Mouse (Mus musculus) stomach, embryonic 16.5 days (tissue): ENCODE results near the gene Lztfl1. TPM values are rescaled to one million over a fixed set of nuclear protein-coding genes. Genes with fewer than 3 reads are reported as not detected.

Experiments used
- ATAC-seq: fragments of 200-750 bp; cut with Nextera tagmentation; 2 replicates; pipeline ENCODE4 v1.8.0; 2017; ENCODE audit warnings: moderate number of reproducible peaks, moderate TSS enrichment; ENCODE audit not compliant: insufficient read depth, low FRiP score
- H3K27ac ChIP-seq: fragments of 300-500 bp; sonication (generic); 2 replicates; pipeline ENCODE4 v1.5.1; 2014; ENCODE audit warnings: low read length
- H3K27me3 ChIP-seq: fragments of 300-500 bp; sonication (generic); 2 replicates; pipeline ENCODE4 v1.6.1; 2014; ENCODE audit warnings: low read length, control low read depth, mixed read lengths; ENCODE audit not compliant: control insufficient read depth, insufficient read depth
- H3K36me3 ChIP-seq: fragments of 300-500 bp; sonication (generic); 2 replicates; pipeline ENCODE4 v1.6.1; 2014; ENCODE audit warnings: low read length; ENCODE audit not compliant: control insufficient read depth, insufficient read depth
- H3K4me1 ChIP-seq: fragments of 300-500 bp; sonication (generic); 2 replicates; pipeline ENCODE4 v1.6.1; 2014; ENCODE audit warnings: low read length, control low read depth, mixed read lengths; ENCODE audit not compliant: control insufficient read depth, insufficient read depth
- H3K4me2 ChIP-seq: fragments of 300-500 bp; sonication (generic); 2 replicates; pipeline ENCODE4 v1.6.1; 2014; ENCODE audit warnings: low read depth, low read length, mixed read lengths
- H3K4me3 ChIP-seq: fragments of 300-500 bp; sonication (generic); replicated peaks from 2 replicates; pipeline ENCODE4 v1.5.1; 2014; ENCODE audit warnings: mild to moderate bottlenecking, low read length
- H3K9ac ChIP-seq: fragments of 300-500 bp; sonication (generic); 2 replicates; pipeline ENCODE4 v1.6.1; 2014; ENCODE audit warnings: low read length
- H3K9me3 ChIP-seq: fragments of 300-500 bp; sonication (generic); replicated peaks from 2 replicates; pipeline ENCODE4 v1.6.1; 2016; ENCODE audit warnings: low read length, control low read depth; ENCODE audit not compliant: control insufficient read depth
- WGBS: fragments of 180-500 bp; shearing (Covaris S2); extraction: QIAGEN DNeasy Blood & Tissue Kit; methylation state at CpG from one replicate; pipeline ENCODE4 v1.1.7; 2014; 5-methylcytosine and 5-hydroxymethylcytosine counted together
- polyA plus RNA-seq: library from polyadenylated mRNA; unstranded; fragments of >200 nt; fragmentation: Nextera tagmentation; extraction: Ambion mirVana; gene quantifications from 2 replicates; pipeline ENCODE4 v1.2.1, GENCODE M21; 2015

Gene Lztfl1
- polyA plus RNA-seq = 46.4 and 47.8 TPM in 2 replicates

- Histone ChIP-seq H3K27ac (peak within 1 kb of the TSS; percentile 73), H3K9ac (peak within 1 kb of the TSS; percentile 89), H3K4me2 (peak within 1 kb of the TSS; percentile 63), H3K4me3 (peak within 1 kb of the TSS; percentile 98), H3K9me3 (no peaks in the 10 kb centered on the region), H3K36me3 (no peaks in the 10 kb centered on the region), H3K27me3 (no peaks in the 10 kb centered on the region), H3K4me1 (peaks cover 6% of the 10 kb centered on the region)
- ATAC-seq = peak; percentile 100
- under 1% methylated on average over 55 of the region's 55 CpGs for WGBS
These were observed at the start of gene Lztfl1 for GRCm38 (mm10) chr9:123717186-123718008. Gene Lztfl1 (minus strand): TSS chr9:123717697.

- 74% methylated on average over 3 of the region's 3 CpGs for WGBS
- no peaks in the 10 kb centered on the region for H3K27me3 ChIP-seq
- no peak for ATAC-seq
- H3K9me3 ChIP-seq = no peaks in the 10 kb centered on the region
- H3K4me2 ChIP-seq = no peak overlapping the region
- no peak overlapping the region for H3K27ac ChIP-seq
- H3K9ac ChIP-seq = no peak overlapping the region
- H3K36me3 ChIP-seq = no peaks in the 10 kb centered on the region
- H3K4me3 ChIP-seq = no peak overlapping the region
- H3K4me1 ChIP-seq = no peaks in the 10 kb centered on the region
These were observed 49.5 kb upstream of the Lztfl1 start for GRCm38 (mm10) chr9:123766996-123767395.

- Histone ChIP-seq H3K9me3 (no peaks in the 10 kb centered on the region), H3K27me3 (no peaks in the 10 kb centered on the region), H3K9ac (no peak overlapping the region), H3K4me1 (no peaks in the 10 kb centered on the region), H3K4me2 (no peak overlapping the region), H3K36me3 (no peaks in the 10 kb centered on the region), H3K4me3 (no peak overlapping the region), H3K27ac (no peak overlapping the region)
- WGBS = 80% methylated on average over 3 of the region's 3 CpGs
- ATAC-seq = no peak
These were observed 46.3 kb upstream of the Lztfl1 start for GRCm38 (mm10) chr9:123763771-123764170.

- H3K27ac ChIP-seq = no peak overlapping the region
- H3K9ac ChIP-seq = no peak overlapping the region
- no peaks in the 10 kb centered on the region for H3K9me3 ChIP-seq
- H3K36me3 ChIP-seq = no peaks in the 10 kb centered on the region
- WGBS = 68% methylated on average over 4 of the region's 4 CpGs
- no peaks in the 10 kb centered on the region for H3K4me1 ChIP-seq
- ATAC-seq = no peak
- H3K4me3 ChIP-seq = no peak overlapping the region
- H3K27me3 ChIP-seq = no peaks in the 10 kb centered on the region
- no peak overlapping the region for H3K4me2 ChIP-seq
These were observed 45.4 kb upstream of the Lztfl1 start for GRCm38 (mm10) chr9:123762886-123763285.

- no peaks in the 10 kb centered on the region for H3K4me1 ChIP-seq
- H3K36me3 ChIP-seq = no peaks in the 10 kb centered on the region
- no peak overlapping the region for H3K4me3 ChIP-seq
- no peaks in the 10 kb centered on the region for H3K27me3 ChIP-seq
- no peak overlapping the region for H3K27ac ChIP-seq
- H3K9ac ChIP-seq = no peak overlapping the region
- H3K9me3 ChIP-seq = no peaks in the 10 kb centered on the region
- 80% methylated on average over 3 of the region's 3 CpGs for WGBS
- no peak for ATAC-seq
- no peak overlapping the region for H3K4me2 ChIP-seq
These were observed 43.3 kb upstream of the Lztfl1 start for GRCm38 (mm10) chr9:123760806-123761205.

DNA sequence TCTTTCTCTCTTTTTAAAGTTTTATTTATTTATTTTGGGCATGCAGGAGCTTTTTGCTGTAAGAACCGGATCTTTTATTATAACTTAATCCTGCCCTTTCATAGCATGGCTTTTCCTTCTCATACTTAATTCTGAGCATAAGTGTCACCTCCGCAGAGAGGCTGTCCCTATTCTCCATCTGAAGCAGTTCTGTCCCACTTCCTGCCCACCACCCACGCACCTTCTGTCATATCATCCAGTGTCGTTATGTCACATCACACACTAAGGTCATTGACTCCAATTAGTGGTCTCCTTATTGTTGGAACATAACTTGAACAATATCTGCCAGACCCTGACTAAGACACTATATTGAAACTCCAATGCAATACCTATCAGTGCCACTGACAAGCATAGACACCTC lies 41.1 kb upstream of the Lztfl1 start:
- Histone ChIP-seq H3K9me3 (no peaks in the 10 kb centered on the region), H3K9ac (no peak overlapping the region), H3K27ac (no peak overlapping the region), H3K4me2 (no peak overlapping the region), H3K4me3 (no peak overlapping the region), H3K36me3 (no peaks in the 10 kb centered on the region), H3K4me1 (no peaks in the 10 kb centered on the region), H3K27me3 (no peaks in the 10 kb centered on the region)
- no peak for ATAC-seq
- 70% methylated on average over 4 of the region's 4 CpGs for WGBS

- Histone ChIP-seq H3K4me3 (no peak overlapping the region), H3K27me3 (no peaks in the 10 kb centered on the region), H3K4me1 (no peaks in the 10 kb centered on the region), H3K27ac (no peak overlapping the region), H3K9ac (no peak overlapping the region), H3K9me3 (no peaks in the 10 kb centered on the region), H3K4me2 (no peak overlapping the region), H3K36me3 (no peaks in the 10 kb centered on the region)
- no peak for ATAC-seq
- WGBS = 84% methylated on average over 1 of the region's 1 CpGs
These were observed 40.7 kb upstream of the Lztfl1 start for GRCm38 (mm10) chr9:123758156-123758555.

DNA sequence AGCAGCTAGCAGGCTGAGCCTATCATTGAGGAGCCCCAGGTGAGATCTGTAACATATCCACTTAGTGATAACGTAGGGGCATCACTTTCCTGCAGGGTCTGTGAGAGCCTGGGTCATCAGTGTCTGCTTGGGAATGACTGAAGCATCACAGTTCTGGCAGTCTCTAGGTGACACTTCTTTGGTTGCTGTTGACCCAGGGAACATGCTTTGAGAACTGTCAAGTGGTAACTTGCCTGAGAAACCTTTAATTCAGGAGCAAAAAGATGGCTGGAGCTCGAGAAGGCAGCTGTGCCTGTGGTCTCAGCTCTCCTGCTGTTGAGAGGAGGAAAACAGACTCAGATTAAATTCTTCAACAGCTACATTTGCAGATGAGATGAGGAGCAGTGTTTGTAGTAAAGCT lies 39.8 kb upstream of the Lztfl1 start:
- 41% methylated on average over 2 of the region's 2 CpGs for whole genome bisulfite sequencing
- Histone ChIP-seq H3K36me3 (no peaks in the 10 kb centered on the region), H3K9me3 (no peaks in the 10 kb centered on the region)

GRCm38 (mm10) chr9:123756752-123757151 lies 39.3 kb upstream of the Lztfl1 start:
- no peaks in the 10 kb centered on the region for H3K9me3 ChIP-seq
- H3K4me3 ChIP-seq = no peak overlapping the region
- WGBS = 67% methylated on average over 3 of the region's 3 CpGs

More for the DNA sequence above, 39.8 kb upstream of the Lztfl1 start:
- no peak overlapping the region for H3K27ac ChIP-seq
- H3K9ac ChIP-seq = no peak overlapping the region
- no peak overlapping the region for H3K4me2 ChIP-seq
- H3K4me1 ChIP-seq = no peaks in the 10 kb centered on the region
- no peak overlapping the region for H3K4me3 ChIP-seq
- no peaks in the 10 kb centered on the region for H3K27me3 ChIP-seq
- ATAC-seq = no peak

More at GRCm38 (mm10) chr9:123756752-123757151, 39.3 kb upstream of the Lztfl1 start:
- Histone ChIP-seq H3K36me3 (no peaks in the 10 kb centered on the region), H3K9ac (no peak overlapping the region), H3K4me1 (no peaks in the 10 kb centered on the region), H3K4me2 (no peak overlapping the region), H3K27ac (no peak overlapping the region), H3K27me3 (no peaks in the 10 kb centered on the region)
- no peak for ATAC-seq
